Mouse (Mus musculus) small intestine, adult 2 months (tissue): ENCODE results near the gene Bpi.

Experiments used
- CTCF ChIP-seq: fragments of 200-500 bp; IDR thresholded peaks from 2 replicates; pipeline ENCODE4 v1.5.1; 2012; ENCODE audit warnings: low read depth, mild to moderate bottlenecking, control low read depth, inconsistent platforms, low read length, moderate library complexity, mixed read lengths; ENCODE audit not compliant: insufficient replicate concordance, insufficient read length; ENCODE audit errors: extremely low read depth
- POLR2A ChIP-seq: fragments of 200-500 bp; IDR thresholded peaks from 2 replicates; pipeline ENCODE4 v1.6.1; 2012; ENCODE audit warnings: low read depth, mild to moderate bottlenecking, control low read depth, inconsistent platforms, low read length, moderate library complexity

- TF ChIP-seq POLR2A (no peak), CTCF (no peak)
Measured at GRCm38 (mm10) chr2:158229503-158229892, 28.4 kb upstream of the Bpi start.
